8 mouse cellular contexts compared by ENCODE assay signal in genomic region chr16:34571931-34572405, GRCm38 (mm10). TPM values are rescaled to one million over a fixed set of nuclear protein-coding genes. Genes with fewer than 3 reads are reported as not detected.
A peak's percentile ranks its signal among the peaks of the same experiment; 100 is the strongest.
DNase-seq lines count a peak whose midpoint lies in the region; ATAC-seq and TF ChIP-seq lines count a peak whose summit lies in the region.

No protein-coding gene starts in this region.

- H3K4me3 ChIP-seq in lung, adult 2 months (replicated peaks; ENCODE audit: extremely low read depth, low read depth, low read length), result peak overlapping the region; percentile 81
- H3K4me3 ChIP-seq in embryonic facial prominence, embryonic 10.5 days, result peak overlapping the region; percentile 82
- peak overlapping the region; percentile 82 for H3K4me3 ChIP-seq in hindbrain, embryonic 11.5 days (ENCODE audit: low read depth, low read length)
- H3K4me3 ChIP-seq in liver, embryonic 15.5 days (replicated peaks), result 0 out of 2 replicates have a peak overlapping the region, but pooled peaks have one; percentile 57

- ATAC-seq in hindbrain, embryonic 11.5 days (ENCODE audit: low FRiP score), result peak; percentile 27; the same call in 1 of the 2 replicates
- ATAC-seq in liver, embryonic 15.5 days (ENCODE audit: insufficient read depth), result no peak

- H3K27ac ChIP-seq in embryonic facial prominence, embryonic 10.5 days (replicated peaks), result peak overlapping the region; percentile 98
- H3K27ac ChIP-seq in hindbrain, embryonic 11.5 days (ENCODE audit: low read depth, low read length), result peak overlapping the region; percentile 97
- no peak overlapping the region for H3K27ac ChIP-seq in liver, embryonic 15.5 days (replicated peaks)

- no peak for DNase-seq in lung, adult 2 months
- DNase-seq in lung, postnatal 36 days, result no peak
- peak; percentile 66 for DNase-seq in embryonic facial prominence, embryonic 10.5 days (ENCODE audit: low spot score)
- no peak for DNase-seq in hindbrain, embryonic 11.5 days (ENCODE audit: low spot score)
- DNase-seq in yolk sac, embryonic 10.5 days (ENCODE audit: low spot score), result peak; percentile 8
- no peak for DNase-seq in natural killer cell, adult 2 months (ENCODE audit: low spot score in 2 of 2)
- DNase-seq in testis, postnatal 14 days (ENCODE audit: low spot score), result no peak

- TF ChIP-seq CTCF in lung, adult 2 months (IDR thresholded peaks at IDR 0.05; ENCODE audit: insufficient read depth, low read length), result no peak

- H3K4me1 ChIP-seq in lung, adult 2 months (ENCODE audit: control insufficient read depth, insufficient read depth, low read length), result no peaks in the 10 kb centered on the region; the same call in 1 of the 2 replicates
- peaks cover 34% of the 10 kb centered on the region for H3K4me1 ChIP-seq in embryonic facial prominence, embryonic 10.5 days
- peaks cover 4% of the 10 kb centered on the region; the same call in 1 of the 2 replicates for H3K4me1 ChIP-seq in hindbrain, embryonic 11.5 days (replicated peaks; ENCODE audit: control insufficient read depth, insufficient read depth, low read length)
- H3K4me1 ChIP-seq in liver, embryonic 15.5 days (replicated peaks), result peaks cover 4% of the 10 kb centered on the region

- no peaks in the 10 kb centered on the region for H3K9me3 ChIP-seq in embryonic facial prominence, embryonic 10.5 days
- no peaks in the 10 kb centered on the region for H3K9me3 ChIP-seq in hindbrain, embryonic 11.5 days (ENCODE audit: control insufficient read depth, low read length)
- no peaks in the 10 kb centered on the region for H3K9me3 ChIP-seq in liver, embryonic 15.5 days (replicated peaks)

- 7% methylated on average over 10 of the region's 10 CpGs for WGBS in lung, adult 2 months
- under 1% methylated on average over 10 of the region's 10 CpGs for WGBS in embryonic facial prominence, embryonic 10.5 days
- WGBS in hindbrain, embryonic 11.5 days, result under 1% methylated on average over 10 of the region's 10 CpGs
- 2% methylated on average over 10 of the region's 10 CpGs for WGBS in liver, embryonic 15.5 days (ENCODE audit: insufficient replicate concordance)

- H3K9ac ChIP-seq in hindbrain, embryonic 11.5 days (ENCODE audit: low read depth, low read length), result peak overlapping the region; percentile 88
- no peak overlapping the region for H3K9ac ChIP-seq in liver, embryonic 15.5 days

- no peak for TF ChIP-seq POLR2A in lung, adult 2 months (IDR thresholded peaks at IDR 0.05; ENCODE audit: borderline replicate concordance, extremely low read depth, low read depth, low read length)

- peak overlapping the region; percentile 67 for H3K4me2 ChIP-seq in hindbrain, embryonic 11.5 days (replicated peaks; ENCODE audit: low read depth, low read length)
- peak overlapping the region; percentile 71 for H3K4me2 ChIP-seq in liver, embryonic 15.5 days

- H3K27me3 ChIP-seq in embryonic facial prominence, embryonic 10.5 days (replicated peaks; ENCODE audit: low read depth, poor library complexity, severe bottlenecking), result peaks cover 12% of the 10 kb centered on the region
- H3K27me3 ChIP-seq in hindbrain, embryonic 11.5 days (ENCODE audit: control insufficient read depth, insufficient read depth, low read length), result no peaks in the 10 kb centered on the region
- H3K27me3 ChIP-seq in liver, embryonic 15.5 days, result peaks cover 80% of the 10 kb centered on the region

- H3K36me3 ChIP-seq in embryonic facial prominence, embryonic 10.5 days (replicated peaks), result peaks cover 19% of the 10 kb centered on the region
- no peaks in the 10 kb centered on the region for H3K36me3 ChIP-seq in hindbrain, embryonic 11.5 days (ENCODE audit: control insufficient read depth, insufficient read depth, low read length)
- no peaks in the 10 kb centered on the region for H3K36me3 ChIP-seq in liver, embryonic 15.5 days (replicated peaks)

RNA-seq across cellular contexts. Expression of gene Kalrn, which starts 1.4 kb away (rescaled TPM):
- polyA plus RNA-seq in lung, adult 2 months (2012; rRNA removed), result 9.7 and 11.8 TPM in 2 replicates
- 12.9 and 14.8 TPM in 2 replicates for polyA plus RNA-seq in embryonic facial prominence, embryonic 10.5 days (2016; fragmentation: Nextera tagmentation; extraction: Ambion mirVana)
- 20.8 and 25.6 TPM in 2 replicates for polyA plus RNA-seq in hindbrain, embryonic 11.5 days (2014; fragmentation: Nextera tagmentation; extraction: Ambion mirVana)
- polyA plus RNA-seq in liver, embryonic 15.5 days (2015; fragmentation: Nextera tagmentation; extraction: Ambion mirVana), result 10.0 and 10.9 TPM in 2 replicates

Comparison
In these comparisons a context has a peak if more than half of its experiments do, and no peak if none do; other contexts are left out.
1. DNase-seq: peak in embryonic facial prominence, embryonic 10.5 days (single experiment) and yolk sac, embryonic 10.5 days (single experiment); none in lung, adult 2 months (single experiment), lung, postnatal 36 days (single experiment), hindbrain, embryonic 11.5 days (single experiment), natural killer cell, adult 2 months (0 of 2) and testis, postnatal 14 days (single experiment).
2. Peak in every context shown above with its lines, with median percentiles within 50 percentile points of each other: H3K4me3 ChIP-seq.